In the genomic region with DNA sequence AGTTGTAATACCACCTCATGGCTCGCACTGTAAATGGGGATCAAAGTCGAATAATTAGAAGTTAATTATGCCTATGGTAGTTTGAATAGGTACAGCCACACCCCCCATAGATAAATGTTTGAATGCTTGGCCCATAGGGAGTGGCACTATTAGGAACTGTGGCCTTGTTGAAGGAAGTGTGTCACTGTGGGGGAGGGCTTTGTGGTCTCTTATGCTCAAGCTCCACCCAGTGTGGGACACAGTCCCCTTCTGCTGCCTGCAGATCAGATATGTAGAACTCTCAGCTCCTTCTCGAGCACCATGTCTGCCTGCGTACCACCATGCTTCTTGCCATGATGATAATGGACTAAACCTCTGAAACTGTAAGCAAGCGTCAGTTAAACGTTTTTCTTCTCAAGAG, we compare ENCODE assay signal across 16 mouse cellular contexts.
DNase-seq lines count a peak whose midpoint lies in the region; ATAC-seq and TF ChIP-seq lines count a peak whose summit lies in the region.
"Had no signal": no experiment of that assay in that cellular context is flagged by ENCODE, and none has a peak within 500 bp of the region (broad histone marks: within the 10 kb centered on the region; RNA-seq: fewer than 3 reads in every experiment).

No protein-coding gene starts in this region.

- peaks cover 16% of the 10 kb centered on the region for H3K4me1 ChIP-seq in E14TG2a.4 (replicated peaks; ENCODE audit: low read depth, low read length)
- no peaks in the 10 kb centered on the region for H3K4me1 ChIP-seq in intestine, postnatal 0 days (replicated peaks; ENCODE audit: control insufficient read depth, insufficient read depth, low read length)

- H3K4me3 ChIP-seq in E14TG2a.4 (replicated peaks; ENCODE audit: low read length): peak overlapping the region; percentile 71
- no peak overlapping the region for H3K4me3 ChIP-seq in intestine, postnatal 0 days (ENCODE audit: low read depth, low read length)
- H3K4me3 ChIP-seq: heart, embryonic 13.5 days; midbrain, embryonic 15.5 days had no signal

- H3K4me2 ChIP-seq in intestine, postnatal 0 days (replicated peaks; ENCODE audit: low read depth): no peak overlapping the region
- H3K4me2 ChIP-seq: heart, embryonic 13.5 days; hindbrain, embryonic 14.5 days; midbrain, embryonic 15.5 days had no signal

- H3K36me3 ChIP-seq in E14TG2a.4 (ENCODE audit: insufficient read depth, low read length): no peaks in the 10 kb centered on the region
- no peaks in the 10 kb centered on the region for H3K36me3 ChIP-seq in intestine, postnatal 0 days (ENCODE audit: control insufficient read depth, insufficient read depth)
- H3K36me3 ChIP-seq: heart, embryonic 13.5 days; midbrain, embryonic 15.5 days had no signal

- H3K27ac ChIP-seq in intestine, postnatal 0 days (ENCODE audit: low read depth, low read length): no peak overlapping the region
- H3K27ac ChIP-seq: heart, embryonic 13.5 days; hindbrain, embryonic 14.5 days; macrophage; midbrain, embryonic 15.5 days had no signal

- no peak overlapping the region for H3K9ac ChIP-seq in intestine, postnatal 0 days (ENCODE audit: low read depth, low read length)
- H3K9ac ChIP-seq: heart, embryonic 13.5 days; hindbrain, embryonic 14.5 days; midbrain, embryonic 15.5 days had no signal

- 79% methylated on average over 6 of the region's 6 CpGs for WGBS in intestine, postnatal 0 days

- DNase-seq in heart, adult 11 months: peak; percentile 70
- DNase-seq in heart, postnatal 10 days: no peak
- peak; percentile 49 for DNase-seq in ZHBTc4 (ENCODE audit: low read depth, low spot score)
- DNase-seq in cerebellum, postnatal 4 days (ENCODE audit: low spot score in 2 of 2): no peak
- DNase-seq: adrenal gland, postnatal 14 days; cerebellum, postnatal 14 days; gastrocnemius, postnatal 36 days; liver; lung, adult 18-20 months had no signal

- no peaks in the 10 kb centered on the region for H3K27me3 ChIP-seq in E14TG2a.4 (ENCODE audit: insufficient read depth, low read length)
- no peaks in the 10 kb centered on the region for H3K27me3 ChIP-seq in intestine, postnatal 0 days (replicated peaks; ENCODE audit: control insufficient read depth, insufficient read depth, low read length)
- H3K27me3 ChIP-seq: heart, embryonic 13.5 days; midbrain, embryonic 15.5 days had no signal

- TF ChIP-seq CTCF in E14TG2a.4 (conservative IDR thresholded peaks at IDR 0.05; ENCODE audit: low read length): no peak
- TF ChIP-seq CTCF in intestine, postnatal 0 days (IDR thresholded peaks at IDR 0.05; ENCODE audit: low read depth): no peak

- intact Hi-C loops in heart, postnatal 10 days (cut with DNase I): no loop called here

- 0 out of 2 replicates have a peak, but pooled peaks have one; percentile 25 for ATAC-seq in intestine, postnatal 0 days
- no peak for ATAC-seq in frontal cortex, adult (ENCODE audit: low TSS enrichment)

- no peaks in the 10 kb centered on the region for H3K9me3 ChIP-seq in E14TG2a.4 (ENCODE audit: low read length)
- H3K9me3 ChIP-seq in intestine, postnatal 0 days (ENCODE audit: control insufficient read depth): no peaks in the 10 kb centered on the region
- H3K9me3 ChIP-seq: heart, embryonic 13.5 days; midbrain, embryonic 15.5 days had no signal

Comparison
In these comparisons a context has a peak if more than half of its experiments do, and no peak if none do; other contexts are left out.
1. DNase-seq: peak in heart, adult 11 months (single experiment) and ZHBTc4 (single experiment); none in heart, postnatal 10 days (0 of 2) and cerebellum, postnatal 4 days (0 of 2).